Mouse (Mus musculus) heart, adult 2 months (tissue): Measurements from ENCODE around the gene Ccdc87.

Experiments
- CTCF ChIP-seq: fragments of 200-600 bp; IDR thresholded peaks from 2 replicates; pipeline ENCODE4 v1.8.1; 2022; ENCODE audit warnings: antibody characterized with exemption, mild to moderate bottlenecking, moderate library complexity
- EP300 ChIP-seq: fragments of 200-500 bp; IDR thresholded peaks from 2 replicates; pipeline ENCODE4 v1.6.1; 2011; ENCODE audit warnings: low read depth, low read length, control low read depth; ENCODE audit not compliant: insufficient read depth
- POLR2A ChIP-seq: fragments of 200-500 bp; IDR thresholded peaks from 2 replicates; pipeline ENCODE4 v1.6.1; 2011; ENCODE audit warnings: mild to moderate bottlenecking, low read depth, low read length, control low read depth; ENCODE audit not compliant: insufficient read depth

GRCm38 (mm10) chr19:4883961-4884360 lies 44.8 kb downstream of the Ccdc87 start:
- TF ChIP-seq CTCF (no peak), EP300 (no peak), POLR2A (no peak)
